8 mouse cellular contexts compared by ENCODE assay signal in the genomic region with DNA sequence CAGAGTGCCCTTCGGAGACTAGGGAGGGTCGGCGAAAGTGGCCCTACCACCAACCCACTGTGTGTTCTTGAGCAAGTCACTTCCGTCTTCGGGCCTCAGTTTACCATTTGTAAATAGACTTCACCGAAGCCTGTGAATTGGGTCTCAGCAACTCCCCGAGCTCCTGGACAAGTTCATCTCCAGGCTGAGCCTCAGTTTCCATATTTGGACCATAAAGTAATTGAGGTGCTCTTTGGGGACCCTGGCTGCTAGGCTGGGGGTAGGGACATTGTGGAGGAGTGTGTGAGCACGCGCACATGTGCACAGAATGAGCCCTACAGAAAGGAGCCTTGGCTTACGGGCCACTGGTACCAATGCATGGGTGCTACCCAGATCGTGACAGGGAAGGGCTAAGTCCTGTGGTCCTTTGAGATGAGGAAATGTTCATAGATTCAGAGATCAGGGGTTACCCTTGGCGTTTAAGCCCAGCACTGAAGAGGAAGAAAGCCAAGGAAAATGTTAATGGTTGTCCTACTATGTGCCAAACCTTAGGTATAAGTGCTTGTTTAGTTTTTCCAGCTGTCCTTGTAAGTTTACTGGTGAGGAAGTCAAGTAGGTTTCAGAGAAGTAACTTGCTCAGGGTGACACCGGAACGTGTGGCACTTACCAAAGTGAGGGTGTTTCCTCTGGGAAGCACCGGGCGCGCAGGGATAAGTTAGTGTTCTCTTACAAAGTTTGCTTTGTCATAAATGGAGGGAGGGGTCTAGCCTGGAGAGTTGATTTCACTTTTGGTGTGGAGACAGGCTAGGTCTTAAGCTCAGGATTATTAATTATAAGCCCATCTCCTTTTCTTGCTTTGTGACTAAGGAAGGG. TPM values are rescaled to one million over a fixed set of nuclear protein-coding genes. Genes with fewer than 3 reads are reported as not detected.
DNase-seq lines count a peak whose midpoint lies in the region; ATAC-seq and TF ChIP-seq lines count a peak whose summit lies in the region.

No protein-coding gene starts in this region.

- no peak for TF ChIP-seq CTCF in liver, postnatal 0 days (IDR thresholded peaks at IDR 0.05; ENCODE audit: low read depth)

- DNase-seq in heart, adult 11 months = no peak
- DNase-seq in embryo, embryonic 10 days (ENCODE audit: low spot score) = peak; percentile 31
- peak; percentile 43 for DNase-seq in liver, postnatal 0 days
- no peak for DNase-seq in frontal cortex, adult 2 months (ENCODE audit: extremely low spot score in 1 of 2, low spot score in 1 of 2)
- DNase-seq in right cerebral cortex, postnatal 25 days = no peak

- WGBS in heart, embryonic 11.5 days (ENCODE audit: insufficient replicate concordance) = 1% methylated on average over 17 of the region's 17 CpGs
- WGBS in hindbrain, embryonic 12.5 days = 3% methylated on average over 17 of the region's 17 CpGs
- under 1% methylated on average over 17 of the region's 17 CpGs for WGBS in liver, postnatal 0 days (ENCODE audit: insufficient replicate concordance)
- WGBS in neural tube, embryonic 14.5 days = 5% methylated on average over 17 of the region's 17 CpGs

- no peaks in the 10 kb centered on the region for H3K27me3 ChIP-seq in heart, embryonic 11.5 days (ENCODE audit: control insufficient read depth, insufficient read depth, low read length)
- no peaks in the 10 kb centered on the region for H3K27me3 ChIP-seq in hindbrain, embryonic 12.5 days
- H3K27me3 ChIP-seq in liver, postnatal 0 days (ENCODE audit: insufficient read depth, low read length) = no peaks in the 10 kb centered on the region
- H3K27me3 ChIP-seq in neural tube, embryonic 14.5 days (ENCODE audit: control insufficient read depth, insufficient read depth, low read length) = no peaks in the 10 kb centered on the region

- no peak for TF ChIP-seq EP300 in liver, postnatal 0 days (IDR thresholded peaks at IDR 0.05; ENCODE audit: low read depth)

- peak overlapping the region; percentile 94 for H3K9ac ChIP-seq in heart, embryonic 11.5 days (ENCODE audit: low read depth, low read length)
- H3K9ac ChIP-seq in hindbrain, embryonic 12.5 days = peak overlapping the region; percentile 68
- H3K9ac ChIP-seq in liver, postnatal 0 days (replicated peaks) = peak overlapping the region; percentile 97
- H3K9ac ChIP-seq in neural tube, embryonic 14.5 days (replicated peaks; ENCODE audit: low read depth, low read length) = peak overlapping the region; percentile 79

- ATAC-seq in heart, embryonic 11.5 days (replicated peaks; ENCODE audit: insufficient number of reproducible peaks, low FRiP score, low TSS enrichment) = no peak
- ATAC-seq in hindbrain, embryonic 12.5 days (ENCODE audit: low FRiP score) = peak; percentile 46; the same call in 1 of the 2 replicates
- 0 out of 2 replicates have a peak, but pooled peaks have one; percentile 6 for ATAC-seq in liver, postnatal 0 days
- no peak; the same call in 1 of the 2 replicates for ATAC-seq in neural tube, embryonic 14.5 days (ENCODE audit: low read depth)

- H3K27ac ChIP-seq in heart, embryonic 11.5 days (ENCODE audit: low read depth, low read length) = peak overlapping the region; percentile 91
- peak overlapping the region; percentile 62; the same call in 1 of the 2 replicates for H3K27ac ChIP-seq in hindbrain, embryonic 12.5 days
- peak overlapping the region; percentile 93 for H3K27ac ChIP-seq in liver, postnatal 0 days (ENCODE audit: low read depth)
- H3K27ac ChIP-seq in neural tube, embryonic 14.5 days (ENCODE audit: low read depth, low read length) = no peak overlapping the region; the same call in none of the 2 replicates

- H3K4me2 ChIP-seq in heart, embryonic 11.5 days = peak overlapping the region; percentile 93
- peak overlapping the region; percentile 60 for H3K4me2 ChIP-seq in hindbrain, embryonic 12.5 days (replicated peaks)
- H3K4me2 ChIP-seq in liver, postnatal 0 days (ENCODE audit: low read depth, low read length) = peak overlapping the region; percentile 76
- peak overlapping the region; percentile 95 for H3K4me2 ChIP-seq in neural tube, embryonic 14.5 days (ENCODE audit: low read depth, low read length)

- H3K4me1 ChIP-seq in heart, embryonic 11.5 days (ENCODE audit: control insufficient read depth, insufficient read depth, low read length) = peaks cover 19% of the 10 kb centered on the region; the same call in 1 of the 2 replicates
- peaks cover 18% of the 10 kb centered on the region for H3K4me1 ChIP-seq in hindbrain, embryonic 12.5 days
- H3K4me1 ChIP-seq in liver, postnatal 0 days (ENCODE audit: insufficient read depth) = peaks cover 16% of the 10 kb centered on the region
- peaks cover 12% of the 10 kb centered on the region; the same call in 1 of the 2 replicates for H3K4me1 ChIP-seq in neural tube, embryonic 14.5 days (ENCODE audit: control insufficient read depth, insufficient read depth, low read length)

- peak overlapping the region; percentile 99 for H3K4me3 ChIP-seq in heart, embryonic 11.5 days (ENCODE audit: low read depth, low read length)
- peak overlapping the region; percentile 80 for H3K4me3 ChIP-seq in hindbrain, embryonic 12.5 days
- H3K4me3 ChIP-seq in liver, postnatal 0 days (ENCODE audit: low read depth, low read length) = peak overlapping the region; percentile 94
- H3K4me3 ChIP-seq in neural tube, embryonic 14.5 days (ENCODE audit: low read depth, low read length) = peak overlapping the region; percentile 92

- no peaks in the 10 kb centered on the region for H3K9me3 ChIP-seq in heart, embryonic 11.5 days (replicated peaks; ENCODE audit: control insufficient read depth, low read length)
- no peaks in the 10 kb centered on the region for H3K9me3 ChIP-seq in hindbrain, embryonic 12.5 days (replicated peaks)
- H3K9me3 ChIP-seq in liver, postnatal 0 days (ENCODE audit: low read length) = no peaks in the 10 kb centered on the region
- H3K9me3 ChIP-seq in neural tube, embryonic 14.5 days (ENCODE audit: control insufficient read depth, low read length) = no peaks in the 10 kb centered on the region

- H3K36me3 ChIP-seq in heart, embryonic 11.5 days (ENCODE audit: control insufficient read depth, insufficient read depth, low read length) = no peaks in the 10 kb centered on the region; the same call in 1 of the 2 replicates
- H3K36me3 ChIP-seq in hindbrain, embryonic 12.5 days = no peaks in the 10 kb centered on the region
- peaks cover 12% of the 10 kb centered on the region for H3K36me3 ChIP-seq in liver, postnatal 0 days (replicated peaks; ENCODE audit: insufficient read depth, low read length)
- no peaks in the 10 kb centered on the region for H3K36me3 ChIP-seq in neural tube, embryonic 14.5 days (ENCODE audit: control insufficient read depth, insufficient read depth, low read length)

RNA-seq across cellular contexts. Expression of gene Wasf2, which starts 0.8 kb away (rescaled TPM):
- 37.3 and 55.8 TPM in 2 replicates for polyA plus RNA-seq in heart, embryonic 11.5 days (2014; fragmentation: Nextera tagmentation; extraction: Ambion mirVana)
- polyA plus RNA-seq in hindbrain, embryonic 12.5 days (2016; fragmentation: Nextera tagmentation; extraction: Ambion mirVana) = 49.0 and 49.1 TPM in 2 replicates
- 35.8 and 43.1 TPM in 2 replicates for polyA plus RNA-seq in liver, postnatal 0 days (2015; fragmentation: Nextera tagmentation; extraction: Ambion mirVana)
- 18.5 and 19.6 TPM in 2 replicates for polyA plus RNA-seq in neural tube, embryonic 14.5 days (2014; fragmentation: Nextera tagmentation; extraction: Ambion mirVana)
- 14.2 and 16.3 TPM in 2 replicates for polyA plus RNA-seq in frontal cortex, adult 2 months (2012; rRNA removed)

Comparison
In these comparisons a context has a peak if more than half of its experiments do, and no peak if none do; other contexts are left out.
1. ATAC-seq: peak in hindbrain, embryonic 12.5 days (single experiment) and liver, postnatal 0 days (single experiment); none in heart, embryonic 11.5 days (single experiment) and neural tube, embryonic 14.5 days (single experiment).
2. DNase-seq: peak in embryo, embryonic 10 days (single experiment) and liver, postnatal 0 days (single experiment); none in heart, adult 11 months (single experiment), frontal cortex, adult 2 months (0 of 2) and right cerebral cortex, postnatal 25 days (single experiment).
3. Peak in every context shown above with its lines, with median percentiles within 50 percentile points of each other: H3K4me2 ChIP-seq, H3K4me3 ChIP-seq and H3K9ac ChIP-seq.